Comparison of ENCODE assay signal across 21 mouse cellular contexts in the genomic region with DNA sequence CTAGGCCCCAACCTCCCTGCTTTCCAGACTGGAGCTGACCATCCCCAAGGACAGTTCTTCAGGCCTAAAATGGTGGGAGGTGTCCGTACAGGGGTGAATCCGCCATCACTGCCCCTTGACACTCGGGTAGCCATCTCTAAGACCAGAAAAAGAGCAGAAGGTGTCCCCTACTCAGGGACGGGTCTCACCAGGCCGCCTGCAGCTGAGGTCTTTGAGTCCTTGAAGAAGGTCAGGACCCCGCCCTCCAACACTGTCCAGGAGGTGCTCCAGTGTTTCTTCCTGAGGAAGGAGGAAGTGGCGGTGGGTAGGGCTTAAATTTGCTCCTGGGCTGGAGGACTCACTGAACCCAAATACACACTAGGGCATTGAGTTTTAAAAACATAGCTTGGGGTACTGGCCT. TPM values are rescaled to one million over a fixed set of nuclear protein-coding genes. Genes with fewer than 3 reads are reported as not detected.
DNase-seq lines count a peak whose midpoint lies in the region; ATAC-seq and TF ChIP-seq lines count a peak whose summit lies in the region.
"Had no signal": no experiment of that assay in that cellular context is flagged by ENCODE, and none has a peak within 500 bp of the region (broad histone marks: within the 10 kb centered on the region; RNA-seq: fewer than 3 reads in every experiment).

No protein-coding gene starts in this region.

- no peak overlapping the region for H3K9ac ChIP-seq in intestine, postnatal 0 days (ENCODE audit: low read depth, low read length)
- H3K9ac ChIP-seq in intestine, embryonic 16.5 days (ENCODE audit: low read depth, low read length) = no peak overlapping the region
- no peak overlapping the region for H3K9ac ChIP-seq in stomach, embryonic 15.5 days
- H3K9ac ChIP-seq in stomach, postnatal 0 days (ENCODE audit: low read length) = no peak overlapping the region
- H3K9ac ChIP-seq in forebrain, embryonic 14.5 days (ENCODE audit: low read length) = no peak overlapping the region
- H3K9ac ChIP-seq: embryonic facial prominence, embryonic 12.5 days; forebrain, embryonic 13.5 days had no signal

- no peak overlapping the region for H3K4me3 ChIP-seq in intestine, postnatal 0 days (ENCODE audit: low read depth, low read length)
- no peak overlapping the region for H3K4me3 ChIP-seq in intestine, embryonic 16.5 days (ENCODE audit: low read length)
- no peak overlapping the region for H3K4me3 ChIP-seq in stomach, embryonic 15.5 days (replicated peaks)
- no peak overlapping the region for H3K4me3 ChIP-seq in stomach, postnatal 0 days (ENCODE audit: low read depth, low read length)
- H3K4me3 ChIP-seq in forebrain, embryonic 14.5 days (ENCODE audit: low read depth, low read length) = no peak overlapping the region
- H3K4me3 ChIP-seq: embryonic facial prominence, embryonic 12.5 days; forebrain, embryonic 13.5 days had no signal

- peaks cover 40% of the 10 kb centered on the region for H3K36me3 ChIP-seq in intestine, postnatal 0 days (ENCODE audit: control insufficient read depth, insufficient read depth)
- H3K36me3 ChIP-seq in intestine, embryonic 16.5 days (ENCODE audit: control insufficient read depth, insufficient read depth, low read length) = peaks cover 3% of the 10 kb centered on the region; the same call in 1 of the 2 replicates
- no peaks in the 10 kb centered on the region for H3K36me3 ChIP-seq in stomach, embryonic 15.5 days
- 0 out of 2 replicates have a peak, but pooled peaks cover 2% of the 10 kb centered on the region for H3K36me3 ChIP-seq in stomach, postnatal 0 days (ENCODE audit: control insufficient read depth, insufficient read depth, low read length)
- H3K36me3 ChIP-seq in forebrain, embryonic 14.5 days (ENCODE audit: control insufficient read depth, insufficient read depth, low read length) = no peaks in the 10 kb centered on the region
- H3K36me3 ChIP-seq: embryonic facial prominence, embryonic 12.5 days had no signal

- H3K27ac ChIP-seq in intestine, postnatal 0 days (ENCODE audit: low read depth, low read length) = 0 out of 2 replicates have a peak overlapping the region, but pooled peaks have one; percentile 2
- H3K27ac ChIP-seq in intestine, embryonic 16.5 days (ENCODE audit: low read length) = no peak overlapping the region
- H3K27ac ChIP-seq in stomach, embryonic 15.5 days = peak overlapping the region; percentile 35; the same call in 1 of the 2 replicates
- peak overlapping the region; percentile 20; the same call in 1 of the 2 replicates for H3K27ac ChIP-seq in stomach, postnatal 0 days (replicated peaks)
- no peak overlapping the region for H3K27ac ChIP-seq in forebrain, embryonic 14.5 days (ENCODE audit: low read depth, low read length)
- H3K27ac ChIP-seq: embryonic facial prominence, embryonic 12.5 days; forebrain, embryonic 13.5 days had no signal

- peak; percentile 22 for DNase-seq in ZHBTc4 (ENCODE audit: low read depth, low spot score)
- no peak for DNase-seq in stomach, postnatal 0 days (ENCODE audit: low spot score)
- DNase-seq in forebrain, embryonic 14.5 days (ENCODE audit: low spot score) = no peak
- DNase-seq in right cerebral cortex, postnatal 4 days = no peak
- DNase-seq: adrenal gland, adult 2 months; adrenal gland, postnatal 10 days; adrenal gland, postnatal 25 days; cerebellum, adult 11 months; cerebellum, adult 18-20 months; cerebellum, adult 8-10 months; cerebellum, adult 9-11 months; cerebellum, postnatal 14 days; cerebellum, postnatal 36 days; embryo, embryonic 11 days had no signal

- WGBS in intestine, postnatal 0 days = 81% methylated on average over 7 of the region's 7 CpGs
- 78% methylated on average over 7 of the region's 7 CpGs for WGBS in intestine, embryonic 16.5 days
- 83% methylated on average over 7 of the region's 7 CpGs for WGBS in stomach, embryonic 15.5 days
- WGBS in stomach, postnatal 0 days = 87% methylated on average over 7 of the region's 7 CpGs
- WGBS in forebrain, embryonic 14.5 days = 85% methylated on average over 7 of the region's 7 CpGs

- H3K4me2 ChIP-seq in intestine, postnatal 0 days (replicated peaks; ENCODE audit: low read depth) = no peak overlapping the region
- no peak overlapping the region for H3K4me2 ChIP-seq in intestine, embryonic 16.5 days (ENCODE audit: low read depth, low read length)
- no peak overlapping the region for H3K4me2 ChIP-seq in stomach, embryonic 15.5 days
- H3K4me2 ChIP-seq in stomach, postnatal 0 days (replicated peaks; ENCODE audit: low read depth) = no peak overlapping the region
- no peak overlapping the region for H3K4me2 ChIP-seq in forebrain, embryonic 14.5 days (ENCODE audit: low read length)
- H3K4me2 ChIP-seq: embryonic facial prominence, embryonic 12.5 days; forebrain, embryonic 13.5 days had no signal

- TF ChIP-seq EP300 in stomach, postnatal 0 days (optimal IDR thresholded peaks at IDR 0.05) = no peak

- no peaks in the 10 kb centered on the region for H3K9me3 ChIP-seq in intestine, postnatal 0 days (ENCODE audit: control insufficient read depth)
- H3K9me3 ChIP-seq in intestine, embryonic 16.5 days (ENCODE audit: control insufficient read depth, low read length) = no peaks in the 10 kb centered on the region
- no peaks in the 10 kb centered on the region for H3K9me3 ChIP-seq in stomach, embryonic 15.5 days
- H3K9me3 ChIP-seq in stomach, postnatal 0 days (ENCODE audit: control insufficient read depth, low read length) = no peaks in the 10 kb centered on the region
- H3K9me3 ChIP-seq in forebrain, embryonic 14.5 days (replicated peaks; ENCODE audit: control insufficient read depth, low read length) = no peaks in the 10 kb centered on the region
- H3K9me3 ChIP-seq: embryonic facial prominence, embryonic 12.5 days; forebrain, embryonic 13.5 days had no signal

- peaks cover 12% of the 10 kb centered on the region for H3K4me1 ChIP-seq in intestine, postnatal 0 days (replicated peaks; ENCODE audit: control insufficient read depth, insufficient read depth, low read length)
- H3K4me1 ChIP-seq in intestine, embryonic 16.5 days (ENCODE audit: control insufficient read depth, insufficient read depth, low read length) = peaks cover 22% of the 10 kb centered on the region
- peaks cover 32% of the 10 kb centered on the region for H3K4me1 ChIP-seq in stomach, embryonic 15.5 days
- H3K4me1 ChIP-seq in stomach, postnatal 0 days (replicated peaks; ENCODE audit: control insufficient read depth, insufficient read depth) = peaks cover 2% of the 10 kb centered on the region; the same call in 1 of the 2 replicates
- H3K4me1 ChIP-seq in forebrain, embryonic 14.5 days (ENCODE audit: control insufficient read depth, insufficient read depth, low read length) = no peaks in the 10 kb centered on the region

- TF ChIP-seq CTCF in intestine, postnatal 0 days (IDR thresholded peaks at IDR 0.05; ENCODE audit: low read depth) = no peak
- TF ChIP-seq CTCF in stomach, postnatal 0 days (IDR thresholded peaks at IDR 0.05; ENCODE audit: low read depth) = no peak

- no peaks in the 10 kb centered on the region for H3K27me3 ChIP-seq in intestine, postnatal 0 days (replicated peaks; ENCODE audit: control insufficient read depth, insufficient read depth, low read length)
- no peaks in the 10 kb centered on the region for H3K27me3 ChIP-seq in intestine, embryonic 16.5 days (replicated peaks; ENCODE audit: control insufficient read depth, insufficient read depth, low read length)
- peaks cover 13% of the 10 kb centered on the region for H3K27me3 ChIP-seq in stomach, embryonic 15.5 days (replicated peaks)
- H3K27me3 ChIP-seq in stomach, postnatal 0 days (ENCODE audit: control insufficient read depth, insufficient read depth, low read length) = no peaks in the 10 kb centered on the region
- peaks cover 12% of the 10 kb centered on the region for H3K27me3 ChIP-seq in forebrain, embryonic 14.5 days (replicated peaks; ENCODE audit: control insufficient read depth, insufficient read depth, low read length)
- H3K27me3 ChIP-seq: Patski had no signal

- ATAC-seq in intestine, postnatal 0 days = no peak
- no peak for ATAC-seq in intestine, embryonic 16.5 days
- no peak for ATAC-seq in stomach, embryonic 15.5 days (ENCODE audit: insufficient read depth, low FRiP score, low read depth)
- no peak for ATAC-seq in stomach, postnatal 0 days (ENCODE audit: low FRiP score, low TSS enrichment)
- ATAC-seq in forebrain, embryonic 14.5 days = no peak
- ATAC-seq: forebrain, embryonic 13.5 days; forebrain, embryonic 16.5 days; Patski had no signal

RNA-seq across cellular contexts. Expression of a gene that starts 25.4 kb away (rescaled TPM):
- polyA plus RNA-seq in intestine, postnatal 0 days (2015; fragmentation: Nextera tagmentation; extraction: Ambion mirVana) = 16.9 and 18.7 TPM in 2 replicates
- 40.2 and 42.3 TPM in 2 replicates for polyA plus RNA-seq in intestine, embryonic 16.5 days (2015; fragmentation: Nextera tagmentation; extraction: Ambion mirVana)
- 21.2 and 21.5 TPM in 2 replicates for polyA plus RNA-seq in stomach, embryonic 15.5 days (2015; fragmentation: Nextera tagmentation; extraction: Ambion mirVana)
- 18.2 and 22.1 TPM in 2 replicates for polyA plus RNA-seq in stomach, postnatal 0 days (2015; fragmentation: Nextera tagmentation; extraction: Ambion mirVana)
- 1.5 and 2.3 TPM in 2 replicates for polyA plus RNA-seq in forebrain, embryonic 14.5 days (2014; fragmentation: Nextera tagmentation; extraction: Ambion mirVana)

Comparison
In these comparisons a context has a peak if more than half of its experiments do, and no peak if none do; other contexts are left out.
1. H3K27ac ChIP-seq: peak in intestine, postnatal 0 days (single experiment), stomach, embryonic 15.5 days (single experiment) and stomach, postnatal 0 days (single experiment); none in intestine, embryonic 16.5 days (single experiment) and forebrain, embryonic 14.5 days (single experiment).